Mouse (Mus musculus) heart, embryonic 12.5 days (tissue): ENCODE results near the gene Ear10. TPM values are rescaled to one million over a fixed set of nuclear protein-coding genes. Genes with fewer than 3 reads are reported as not detected.
"Not testable (repeated sequence)": the region's sequence is repeated elsewhere in the genome, so short reads cannot be mapped to it uniquely, and the experiment has no call there.

Experiments used
- ATAC-seq: fragments of 200-750 bp; cut with Nextera tagmentation; 2 replicates; pipeline ENCODE4 v1.8.0; 2017; ENCODE audit warnings: moderate TSS enrichment, moderate library complexity; ENCODE audit not compliant: insufficient number of reproducible peaks, low FRiP score
- H3K27ac ChIP-seq: fragments of 300-500 bp; sonication (generic); 2 replicates; pipeline ENCODE4 v1.5.1; 2016; ENCODE audit warnings: mild to moderate bottlenecking, moderate library complexity; ENCODE audit not compliant: poor library complexity, severe bottlenecking
- H3K27me3 ChIP-seq: fragments of 300-500 bp; sonication (generic); replicated peaks from 2 replicates; pipeline ENCODE4 v1.6.1; 2016; ENCODE audit warnings: mild to moderate bottlenecking, moderate library complexity
- H3K36me3 ChIP-seq: fragments of 300-500 bp; sonication (generic); 2 replicates; pipeline ENCODE4 v1.6.1; 2016; ENCODE audit warnings: mild to moderate bottlenecking, moderate library complexity
- H3K4me1 ChIP-seq: fragments of 300-500 bp; sonication (generic); replicated peaks from 2 replicates; pipeline ENCODE4 v1.6.1; 2016; ENCODE audit warnings: mild to moderate bottlenecking
- H3K4me2 ChIP-seq: fragments of 300-500 bp; sonication (generic); 2 replicates; pipeline ENCODE4 v1.6.1; 2016; ENCODE audit warnings: mild to moderate bottlenecking, moderate library complexity
- H3K4me3 ChIP-seq: fragments of 300-500 bp; sonication (generic); 2 replicates; pipeline ENCODE4 v1.5.1; 2016; ENCODE audit warnings: mild to moderate bottlenecking
- H3K9ac ChIP-seq: fragments of 300-500 bp; sonication (generic); 2 replicates; pipeline ENCODE4 v1.6.1; 2016; ENCODE audit warnings: mild to moderate bottlenecking, moderate library complexity
- H3K9me3 ChIP-seq: fragments of 300-500 bp; sonication (generic); replicated peaks from 2 replicates; pipeline ENCODE4 v1.6.1; 2016; ENCODE audit warnings: mild to moderate bottlenecking, moderate library complexity
- WGBS: fragments of 180-500 bp; shearing (Covaris S2); methylation state at CpG from one replicate; pipeline ENCODE4 v1.1.7; 2016; 5-methylcytosine and 5-hydroxymethylcytosine counted together
- polyA plus RNA-seq: library from polyadenylated mRNA; unstranded; fragments of >200 nt; fragmentation: Nextera tagmentation; extraction: Ambion mirVana; gene quantifications from 2 replicates; pipeline ENCODE4 v1.2.1, GENCODE M21; 2016

Gene Ear10
- polyA plus RNA-seq, 1 experiment from 2014 or later: not detected

- not testable (repeated sequence) for H3K4me3 ChIP-seq, H3K36me3 ChIP-seq, H3K9me3 ChIP-seq, H3K4me2 ChIP-seq, H3K27ac ChIP-seq, H3K4me1 ChIP-seq, H3K9ac ChIP-seq, ATAC-seq, H3K27me3 ChIP-seq
- WGBS: 46% methylated on average over 1 of the region's 1 CpGs
Measured at GRCm38 (mm10) chr14:43886235-43886634, 37.1 kb downstream of the Ear10 start.

GRCm38 (mm10) chr14:43879966-43880545 lies 43.3 kb downstream of the Ear10 start:
- not testable (repeated sequence) for H3K4me2 ChIP-seq, ATAC-seq, H3K27me3 ChIP-seq, H3K9me3 ChIP-seq, H3K4me3 ChIP-seq, H3K36me3 ChIP-seq, H3K4me1 ChIP-seq, H3K27ac ChIP-seq, H3K9ac ChIP-seq
- WGBS: 77% methylated on average over 5 of the region's 5 CpGs

- not testable (repeated sequence) for H3K4me3 ChIP-seq, H3K9me3 ChIP-seq, ATAC-seq, H3K36me3 ChIP-seq, H3K27me3 ChIP-seq, H3K9ac ChIP-seq, H3K4me1 ChIP-seq, H3K27ac ChIP-seq, H3K4me2 ChIP-seq
- 26% methylated on average over 1 of the region's 2 CpGs for WGBS
Measured at GRCm38 (mm10) chr14:43877789-43878188, 45.6 kb downstream of the Ear10 start.

- not testable (repeated sequence) for H3K4me1 ChIP-seq, ATAC-seq, H3K27me3 ChIP-seq, H3K4me2 ChIP-seq, H3K4me3 ChIP-seq, H3K9me3 ChIP-seq, H3K36me3 ChIP-seq, H3K9ac ChIP-seq, H3K27ac ChIP-seq
- WGBS: 85% methylated on average over 3 of the region's 3 CpGs
Measured at GRCm38 (mm10) chr14:43875417-43875816, 47.9 kb downstream of the Ear10 start, which contains the start of gene Ear1. Gene Ear1, minus strand, starts transcription at chr14:43875517.

- not testable (repeated sequence) for ATAC-seq, H3K9ac ChIP-seq, H3K27ac ChIP-seq, H3K9me3 ChIP-seq, H3K4me3 ChIP-seq, H3K4me1 ChIP-seq, H3K27me3 ChIP-seq, H3K36me3 ChIP-seq, H3K4me2 ChIP-seq
- WGBS: 75% methylated on average over 3 of the region's 3 CpGs
Measured at GRCm38 (mm10) chr14:43874862-43875261, 48.5 kb downstream of the Ear10 start.

Other genes with a start within 250 kb of the Ear10 start
- gene Gm8165, start 246.4 kb downstream of the Ear10 start, polyA plus RNA-seq: not detected in 2 replicates
- 1.1 and 1.2 TPM in 2 replicates for gene Gm7324, start 225.7 kb downstream of the Ear10 start, polyA plus RNA-seq
- gene Gm16506, start 196.1 kb downstream of the Ear10 start, polyA plus RNA-seq: not detected in 2 replicates
- not detected in 2 replicates for gene Gm6526, start 175.7 kb downstream of the Ear10 start, polyA plus RNA-seq
- not detected in 2 replicates for gene Gm8180, start 138.8 kb downstream of the Ear10 start, polyA plus RNA-seq
- 0.26 TPM in 1 of 2 replicates, not detected in the other for gene Ear1, start 48.0 kb downstream of the Ear10 start, polyA plus RNA-seq
- gene Gm8113, start 1.8 kb upstream of the Ear10 start, polyA plus RNA-seq: 28.6 and 29.4 TPM in 2 replicates
- not detected in 2 replicates for gene Ang5, start 33.5 kb upstream of the Ear10 start, polyA plus RNA-seq
- gene Ang6, start 78.7 kb upstream of the Ear10 start, polyA plus RNA-seq: not detected in 2 replicates
- not detected in 2 replicates for gene Ear2, start 179.1 kb upstream of the Ear10 start, polyA plus RNA-seq
- gene Gm3327, start 200.3 kb upstream of the Ear10 start, polyA plus RNA-seq: not detected in 2 replicates